Mouse (Mus musculus) heart, embryonic 10.5 days (tissue): ENCODE data around the gene Rsf1. TPM values are rescaled to one million over a fixed set of nuclear protein-coding genes. Genes with fewer than 3 reads are reported as not detected.

ENCODE experiments used
- DNase-seq: peaks from one replicate; pipeline ENCODE4 v3.0.0-alpha.2; 2017; ENCODE audit warnings: low spot score
- H3K27ac ChIP-seq: fragments of 300-500 bp; sonication (generic); 2 replicates; pipeline ENCODE4 v1.5.1; 2016; ENCODE audit warnings: mild to moderate bottlenecking
- H3K27me3 ChIP-seq: fragments of 300-500 bp; sonication (generic); 2 replicates; pipeline ENCODE4 v1.6.1; 2016; ENCODE audit warnings: mild to moderate bottlenecking; ENCODE audit not compliant: poor library complexity, insufficient read depth, severe bottlenecking
- H3K36me3 ChIP-seq: fragments of 300-500 bp; sonication (generic); 2 replicates; pipeline ENCODE4 v1.6.1; 2016; ENCODE audit warnings: mild to moderate bottlenecking, moderate library complexity
- H3K4me1 ChIP-seq: fragments of 300-500 bp; sonication (generic); 2 replicates; pipeline ENCODE4 v1.6.1; 2016; ENCODE audit warnings: mild to moderate bottlenecking
- H3K4me3 ChIP-seq: fragments of 300-500 bp; sonication (generic); 2 replicates; pipeline ENCODE4 v1.5.1; 2016; ENCODE audit warnings: mild to moderate bottlenecking, moderate library complexity
- H3K9me3 ChIP-seq: fragments of 300-500 bp; sonication (generic); 2 replicates; pipeline ENCODE4 v1.6.1; 2016; ENCODE audit warnings: mild to moderate bottlenecking, moderate library complexity
- WGBS: fragments of 180-500 bp; shearing (Covaris S2); methylation state at CpG from one replicate; pipeline ENCODE4 v1.1.7; 2016; 5-methylcytosine and 5-hydroxymethylcytosine counted together
- polyA plus RNA-seq: library from polyadenylated mRNA; unstranded; fragments of >200 nt; fragmentation: Nextera tagmentation; extraction: Ambion mirVana; gene quantifications from 2 replicates; pipeline ENCODE4 v1.2.1, GENCODE M21; 2016

Rsf1 gene
- polyA plus RNA-seq, 1 experiment from 2014 or later = 17.7 TPM

DNA sequence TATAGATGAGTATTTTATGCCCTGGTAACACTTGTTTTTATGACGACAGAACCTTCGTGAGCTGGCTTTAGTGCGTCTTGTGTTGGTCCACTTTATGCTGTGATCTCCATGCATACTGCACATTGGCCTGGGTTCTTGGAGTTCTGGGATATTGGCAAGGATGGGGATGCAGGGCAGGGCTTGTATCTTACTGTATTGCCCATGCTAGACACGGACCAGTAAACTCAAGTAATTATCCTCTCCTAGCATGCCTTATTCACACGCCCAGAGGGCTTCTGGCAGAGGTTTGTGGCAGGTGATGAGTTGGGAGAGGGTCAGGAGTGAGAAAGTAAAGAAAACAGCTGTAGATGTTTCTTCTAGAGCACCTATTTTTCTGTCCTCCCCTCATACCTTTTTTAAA is 135.0 kb downstream of the Rsf1 start:
- WGBS = 92% methylated on average over 5 of the region's 5 CpGs
- H3K27me3 ChIP-seq = no peaks in the 10 kb centered on the region

DNA sequence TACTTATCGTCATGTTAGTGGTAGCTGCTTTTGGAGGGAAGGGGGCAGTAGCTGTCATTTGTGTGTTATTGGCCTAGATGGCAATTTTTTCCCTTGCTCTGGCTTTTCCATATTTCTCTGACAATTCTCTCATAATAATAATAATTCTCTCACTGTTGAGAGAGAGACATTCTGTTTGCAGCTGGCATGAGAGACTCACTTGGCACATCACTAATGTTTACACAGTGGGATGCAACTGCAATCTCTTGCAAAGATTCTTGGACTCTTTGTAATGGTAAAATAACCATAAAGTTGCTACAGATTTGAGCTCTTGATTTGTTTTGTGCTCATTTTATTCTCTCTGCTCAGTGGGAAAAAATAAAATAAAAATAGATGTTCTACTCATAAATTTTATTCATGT is 137.6 kb downstream of the Rsf1 start:
- 83% methylated on average over 1 of the region's 1 CpGs for WGBS
- DNase-seq = no peak
- peaks cover 76% of the 10 kb centered on the region for H3K36me3 ChIP-seq
- no peak overlapping the region for H3K4me3 ChIP-seq
- H3K27me3 ChIP-seq = no peaks in the 10 kb centered on the region
- peaks cover 4% of the 10 kb centered on the region; the same call in 1 of the 2 replicates for H3K9me3 ChIP-seq
- no peaks in the 10 kb centered on the region for H3K4me1 ChIP-seq
- no peak overlapping the region for H3K27ac ChIP-seq

More for the DNA sequence above, 135.0 kb downstream of the Rsf1 start:
- no peak overlapping the region for H3K27ac ChIP-seq
- no peaks in the 10 kb centered on the region for H3K4me1 ChIP-seq
- H3K36me3 ChIP-seq = peaks cover 79% of the 10 kb centered on the region
- peak; percentile 61 for DNase-seq
- peaks cover 4% of the 10 kb centered on the region; the same call in 1 of the 2 replicates for H3K9me3 ChIP-seq
- H3K4me3 ChIP-seq = no peak overlapping the region

DNA sequence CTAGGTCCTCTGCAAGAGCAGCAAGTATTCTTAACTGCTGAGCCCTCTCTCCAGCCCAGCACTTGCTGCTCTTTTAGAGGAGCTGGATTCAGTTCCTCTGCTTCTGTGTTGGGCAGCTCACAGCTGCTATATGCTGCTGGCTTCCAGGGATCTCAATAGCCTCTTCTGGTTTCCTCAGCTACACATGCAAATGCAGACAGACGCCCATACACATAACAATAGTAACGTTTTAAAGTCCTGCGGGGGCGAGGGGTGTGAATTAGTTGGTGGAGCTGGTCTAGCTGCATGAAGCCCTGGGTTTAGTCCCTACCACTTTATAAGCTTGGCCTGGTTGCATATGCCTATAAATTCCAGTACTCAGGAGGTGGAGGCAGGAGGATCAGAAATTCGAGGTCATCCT is 139.4 kb downstream of the Rsf1 start:
- H3K4me1 ChIP-seq = no peaks in the 10 kb centered on the region
- no peak for DNase-seq
- no peaks in the 10 kb centered on the region for H3K27me3 ChIP-seq
- 87% methylated on average over 5 of the region's 5 CpGs for WGBS
- no peak overlapping the region for H3K27ac ChIP-seq
- peaks cover 67% of the 10 kb centered on the region for H3K36me3 ChIP-seq
- H3K9me3 ChIP-seq = peaks cover 4% of the 10 kb centered on the region; the same call in 1 of the 2 replicates
- no peak overlapping the region for H3K4me3 ChIP-seq

DNA sequence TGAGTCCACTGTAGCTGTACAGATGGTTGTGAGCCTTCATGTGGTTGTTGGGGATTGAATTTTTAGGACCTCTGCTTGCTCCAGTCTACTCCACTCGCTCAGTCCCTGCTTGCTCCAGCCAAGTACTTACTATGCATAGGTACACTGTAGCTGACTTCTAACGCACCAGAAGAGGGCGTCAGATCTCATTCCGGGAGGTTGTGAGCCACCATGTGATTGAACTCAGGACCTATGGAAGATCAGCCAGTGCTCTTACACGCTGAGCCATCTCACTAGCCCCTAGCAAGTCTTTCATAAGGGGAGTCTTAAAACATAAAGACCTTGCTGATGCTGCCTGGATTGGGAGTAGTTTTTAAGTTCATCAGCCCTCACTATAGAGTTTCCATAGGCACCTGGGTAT is 140.4 kb downstream of the Rsf1 start:
- 82% methylated on average over 5 of the region's 5 CpGs for WGBS
- Histone ChIP-seq H3K36me3 (peaks cover 57% of the 10 kb centered on the region), H3K27me3 (no peaks in the 10 kb centered on the region), H3K4me1 (no peaks in the 10 kb centered on the region), H3K9me3 (no peaks in the 10 kb centered on the region), H3K27ac (no peak overlapping the region), H3K4me3 (no peak overlapping the region)
- DNase-seq = no peak

DNA sequence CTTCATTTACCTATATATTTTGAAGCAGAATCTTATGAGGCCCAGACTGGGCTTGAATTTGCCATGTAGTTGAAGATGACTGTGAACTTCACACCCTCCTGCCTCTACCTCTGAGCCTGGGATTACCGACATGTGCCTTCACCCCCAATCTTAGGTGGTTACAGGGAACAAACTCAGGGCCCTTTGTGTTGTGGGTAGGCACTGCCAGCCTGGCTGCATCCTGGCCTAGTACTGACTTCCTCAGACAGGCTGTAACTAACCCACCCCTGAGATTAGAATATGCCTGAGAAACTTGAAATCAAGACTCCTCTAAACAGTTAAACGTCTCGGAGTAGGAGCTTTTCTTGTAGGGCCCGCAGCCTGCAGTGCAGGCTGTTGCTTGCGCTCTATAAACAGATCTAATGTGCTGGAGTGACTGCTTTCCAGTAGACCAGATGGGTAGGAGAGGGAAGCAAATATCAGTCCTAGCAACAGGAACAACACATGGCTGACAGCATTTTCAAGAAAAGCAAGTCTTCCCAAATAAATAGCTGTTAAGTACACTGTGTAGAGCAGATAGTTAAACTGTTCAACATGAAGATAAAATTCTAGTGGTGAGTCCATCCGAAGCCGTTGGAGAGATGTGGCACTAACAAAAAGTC is 142.7 kb downstream of the Rsf1 start:
- WGBS = 92% methylated on average over 7 of the region's 7 CpGs
- no peak for DNase-seq
- Histone ChIP-seq H3K9me3 (no peaks in the 10 kb centered on the region), H3K27ac (no peak overlapping the region), H3K27me3 (no peaks in the 10 kb centered on the region), H3K4me3 (no peak overlapping the region), H3K36me3 (peaks cover 40% of the 10 kb centered on the region), H3K4me1 (no peaks in the 10 kb centered on the region)

DNA sequence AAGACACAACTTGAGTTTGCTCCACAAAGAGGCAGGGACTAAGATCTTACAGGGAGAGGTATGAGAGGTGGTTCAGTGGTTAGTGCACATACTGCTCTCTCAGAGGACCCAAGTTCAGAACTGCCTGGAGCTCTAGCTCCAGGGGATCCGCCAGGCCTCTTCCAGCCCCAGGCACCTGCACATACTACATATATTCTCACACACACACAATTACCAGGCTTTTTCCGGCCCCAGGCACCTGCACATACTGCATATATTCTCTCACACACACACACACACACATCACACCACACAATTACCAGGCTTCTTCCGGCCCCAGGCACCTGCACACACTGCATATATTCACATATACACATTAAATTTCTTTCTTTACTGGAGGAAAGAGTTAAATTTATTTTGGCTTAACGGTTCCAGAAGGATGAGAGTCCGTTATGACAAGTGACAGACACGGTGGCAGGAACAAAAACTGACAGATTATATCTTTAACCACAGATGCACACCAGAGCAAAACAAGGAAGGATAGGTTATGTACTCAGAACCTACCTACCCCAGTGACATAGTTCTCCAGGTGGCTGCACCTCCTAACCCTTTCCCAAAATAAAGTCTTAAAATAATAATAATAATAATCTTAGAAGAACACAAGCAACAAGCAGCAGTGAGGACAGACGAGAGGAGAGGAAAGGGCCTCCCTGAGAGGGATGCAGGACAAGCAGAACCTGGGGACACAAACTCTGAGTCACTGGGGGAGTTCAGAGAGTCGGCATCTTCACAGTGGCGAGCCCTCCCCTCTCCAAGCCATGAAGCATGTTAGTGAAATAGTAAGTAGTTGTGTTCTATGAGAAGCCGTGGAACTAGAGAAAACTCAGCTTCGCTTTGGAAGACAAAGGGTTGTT is 144.2 kb downstream of the Rsf1 start:
- no peak overlapping the region for H3K27ac ChIP-seq
- no peaks in the 10 kb centered on the region for H3K9me3 ChIP-seq
- WGBS = 90% methylated on average over 11 of the region's 11 CpGs
- DNase-seq = no peak
- H3K4me3 ChIP-seq = no peak overlapping the region
- peaks cover 30% of the 10 kb centered on the region for H3K36me3 ChIP-seq
- no peaks in the 10 kb centered on the region for H3K27me3 ChIP-seq
- no peaks in the 10 kb centered on the region for H3K4me1 ChIP-seq

DNA sequence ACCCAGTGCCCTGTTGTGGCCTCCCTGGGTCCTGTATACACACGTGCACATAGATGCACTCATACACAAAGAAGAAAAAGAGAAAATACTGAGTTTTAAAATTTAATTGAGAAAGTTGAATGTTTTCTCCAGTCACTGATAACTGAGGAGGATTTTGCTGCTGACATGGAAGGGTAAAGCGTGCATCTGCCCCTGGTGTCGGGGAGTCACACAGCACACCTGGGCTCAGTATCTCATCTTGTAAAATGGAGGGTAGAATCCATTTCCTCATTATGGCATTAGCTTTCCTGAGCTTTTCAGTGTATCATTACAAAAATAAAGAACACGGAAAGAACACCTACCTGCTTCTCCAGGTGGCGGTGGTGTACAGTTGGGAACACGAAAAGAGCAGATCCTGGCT is 145.7 kb downstream of the Rsf1 start:
- H3K27me3 ChIP-seq = no peaks in the 10 kb centered on the region
- H3K27ac ChIP-seq = no peak overlapping the region
- DNase-seq = no peak
- no peak overlapping the region for H3K4me3 ChIP-seq
- WGBS = 94% methylated on average over 6 of the region's 6 CpGs
- H3K9me3 ChIP-seq = no peaks in the 10 kb centered on the region
- H3K36me3 ChIP-seq = peaks cover 20% of the 10 kb centered on the region; the same call in 1 of the 2 replicates
- H3K4me1 ChIP-seq = peaks cover 2% of the 10 kb centered on the region; the same call in 1 of the 2 replicates

DNA sequence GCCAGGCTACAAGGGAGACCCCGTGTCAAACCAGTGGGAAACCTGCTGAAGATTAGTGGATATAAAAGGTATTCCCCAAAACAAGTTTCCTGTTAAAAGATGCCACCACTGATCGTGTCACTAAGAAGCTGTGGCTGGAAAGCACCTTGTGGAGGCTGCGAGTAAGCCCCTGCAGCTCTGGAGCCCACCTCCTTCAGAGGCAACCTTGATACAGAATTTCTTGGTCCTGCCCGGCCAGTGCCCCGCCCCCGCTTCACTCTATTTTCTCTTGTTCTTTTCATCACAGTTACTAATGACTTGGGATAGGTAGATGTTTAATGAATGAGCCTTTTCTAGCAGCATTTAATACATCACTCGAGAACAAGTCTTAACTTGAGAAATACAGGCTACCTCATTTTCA is 146.4 kb downstream of the Rsf1 start:
- H3K4me1 ChIP-seq = peaks cover 3% of the 10 kb centered on the region; the same call in 1 of the 2 replicates
- H3K27me3 ChIP-seq = no peaks in the 10 kb centered on the region
- DNase-seq = no peak
- H3K36me3 ChIP-seq = peaks cover 14% of the 10 kb centered on the region; the same call in 1 of the 2 replicates
- WGBS = 85% methylated on average over 7 of the region's 7 CpGs
- no peaks in the 10 kb centered on the region for H3K9me3 ChIP-seq
- H3K4me3 ChIP-seq = no peak overlapping the region
- H3K27ac ChIP-seq = no peak overlapping the region

DNA sequence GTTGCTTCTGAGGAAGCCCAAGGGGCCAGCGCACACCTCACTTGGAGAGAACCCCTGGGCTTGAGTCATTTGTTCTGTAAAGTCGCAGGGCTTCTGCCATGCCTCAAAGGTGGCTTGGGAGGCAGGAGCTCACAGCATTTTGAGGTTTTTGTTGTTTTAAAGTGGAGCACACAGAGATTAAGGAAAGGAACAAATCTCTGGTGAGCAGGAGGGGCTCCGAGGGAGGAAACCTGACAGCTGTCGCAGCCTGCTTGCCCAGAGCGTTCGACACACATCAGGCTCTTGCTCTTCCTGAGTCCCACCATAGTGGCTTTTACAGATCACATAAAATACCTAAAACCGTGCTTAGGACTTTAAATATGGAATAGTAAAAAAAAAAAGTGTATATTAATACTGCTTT is 147.1 kb downstream of the Rsf1 start:
- no peaks in the 10 kb centered on the region for H3K27me3 ChIP-seq
- 70% methylated on average over 7 of the region's 7 CpGs for WGBS
- H3K9me3 ChIP-seq = no peaks in the 10 kb centered on the region
- no peak overlapping the region for H3K4me3 ChIP-seq
- H3K36me3 ChIP-seq = peaks cover 13% of the 10 kb centered on the region; the same call in 1 of the 2 replicates
- peaks cover 7% of the 10 kb centered on the region for H3K4me1 ChIP-seq
- no peak for DNase-seq
- no peak overlapping the region for H3K27ac ChIP-seq

DNA sequence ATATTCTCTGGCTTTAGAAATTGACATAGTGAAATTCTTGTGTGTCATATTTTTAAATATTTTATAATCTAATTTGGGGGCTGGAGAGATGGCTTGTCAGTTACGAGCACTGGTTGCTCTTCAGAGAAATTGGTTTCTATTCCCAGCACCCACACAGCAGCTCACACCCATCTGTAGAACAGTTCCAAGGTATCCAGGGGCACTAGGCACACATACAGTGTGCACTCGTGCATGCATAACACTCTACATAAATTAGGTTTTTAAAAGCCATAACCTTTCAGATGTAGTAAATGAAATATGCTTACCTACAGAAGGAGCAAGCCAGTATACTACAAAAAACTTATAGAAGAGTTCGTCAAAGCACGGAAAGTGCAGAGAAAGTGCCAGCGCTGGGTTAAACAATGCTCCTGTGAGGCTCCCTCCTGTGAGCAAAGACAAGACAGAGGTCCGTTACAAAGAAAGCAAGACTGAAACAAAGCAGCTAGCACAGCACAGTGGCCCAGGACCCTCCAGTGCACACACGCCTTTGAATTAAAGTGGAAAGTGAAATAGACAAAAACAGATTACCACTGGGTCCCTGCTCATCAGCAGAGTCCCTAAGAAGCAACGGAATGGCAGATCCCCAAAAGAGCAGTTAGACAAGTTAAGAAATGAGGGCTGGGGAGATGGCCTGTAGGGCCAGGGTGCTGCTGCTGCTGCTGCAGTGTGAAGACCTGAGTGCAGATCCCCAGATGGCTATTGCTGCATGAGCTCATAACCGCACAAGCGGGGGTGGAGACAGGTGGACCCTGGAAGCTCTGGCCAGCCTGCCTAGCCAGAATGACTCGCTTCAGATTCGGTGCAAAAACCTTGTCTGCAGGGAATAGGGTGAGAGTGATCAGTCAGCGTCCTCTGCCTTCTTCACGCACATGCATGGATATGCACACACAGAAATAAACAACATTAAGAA is 149.3 kb downstream of the Rsf1 start:
- H3K9me3 ChIP-seq = no peaks in the 10 kb centered on the region
- DNase-seq = no peak
- 74% methylated on average over 14 of the region's 14 CpGs for WGBS
- peaks cover 9% of the 10 kb centered on the region; the same call in 1 of the 2 replicates for H3K36me3 ChIP-seq
- no peak overlapping the region for H3K27ac ChIP-seq
- H3K4me1 ChIP-seq = peaks cover 8% of the 10 kb centered on the region
- H3K4me3 ChIP-seq = no peak overlapping the region
- no peaks in the 10 kb centered on the region for H3K27me3 ChIP-seq

DNA sequence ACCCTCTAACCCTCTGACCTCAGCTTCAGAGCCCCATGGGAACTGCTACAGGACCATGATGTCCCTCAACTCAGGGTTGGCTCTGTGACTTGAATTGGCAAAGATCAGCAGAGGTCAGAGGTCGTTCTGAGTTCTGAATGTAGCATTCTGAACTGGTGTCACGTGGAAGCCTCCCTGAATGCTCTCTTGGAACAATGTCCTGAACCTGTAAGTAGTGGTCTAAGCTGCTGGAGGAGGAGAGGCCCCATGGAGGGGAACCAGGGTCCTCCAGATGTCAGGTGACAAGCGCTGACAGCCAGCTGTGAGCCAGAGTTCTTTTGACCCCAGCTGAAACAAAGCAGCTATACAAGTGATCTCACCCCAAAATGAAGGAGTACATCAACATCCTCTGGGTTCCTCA is 150.7 kb downstream of the Rsf1 start:
- Histone ChIP-seq H3K4me3 (no peak overlapping the region), H3K9me3 (no peaks in the 10 kb centered on the region)
- WGBS = 71% methylated on average over 3 of the region's 3 CpGs

DNA sequence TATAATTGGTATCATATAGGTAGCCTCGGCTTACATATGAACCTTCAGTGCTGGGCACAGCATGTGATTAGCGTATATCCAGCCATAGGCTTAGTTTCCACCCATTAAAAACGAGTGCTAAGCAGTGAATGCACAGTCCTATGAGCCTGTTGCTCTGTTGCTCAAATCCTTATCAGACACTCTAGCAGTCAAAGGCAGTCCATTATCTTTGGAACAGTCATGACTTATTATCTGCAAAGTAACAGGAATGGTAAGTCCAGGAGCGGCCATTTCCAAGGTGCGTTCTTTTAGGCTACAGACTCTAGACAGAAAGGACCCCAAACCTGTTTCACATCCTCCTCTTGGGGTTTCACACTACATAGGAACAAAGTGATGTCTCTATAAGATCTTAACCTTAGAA is 153.9 kb downstream of the Rsf1 start:
- no peak overlapping the region for H3K27ac ChIP-seq
- no peaks in the 10 kb centered on the region for H3K9me3 ChIP-seq
- H3K27me3 ChIP-seq = peaks cover 3% of the 10 kb centered on the region
- H3K4me3 ChIP-seq = no peak overlapping the region
- 78% methylated on average over 5 of the region's 5 CpGs for WGBS
- no peaks in the 10 kb centered on the region for H3K36me3 ChIP-seq
- no peak for DNase-seq
- peaks cover 21% of the 10 kb centered on the region for H3K4me1 ChIP-seq

More for the DNA sequence above, 150.7 kb downstream of the Rsf1 start:
- H3K36me3 ChIP-seq = peaks cover 9% of the 10 kb centered on the region; the same call in 1 of the 2 replicates
- peaks cover 8% of the 10 kb centered on the region for H3K4me1 ChIP-seq
- DNase-seq = no peak
- H3K27me3 ChIP-seq = peaks cover 3% of the 10 kb centered on the region; the same call in 1 of the 2 replicates
- H3K27ac ChIP-seq = no peak overlapping the region
